Mouse (Mus musculus): ENCODE results near the gene Cacna1c.

DNA sequence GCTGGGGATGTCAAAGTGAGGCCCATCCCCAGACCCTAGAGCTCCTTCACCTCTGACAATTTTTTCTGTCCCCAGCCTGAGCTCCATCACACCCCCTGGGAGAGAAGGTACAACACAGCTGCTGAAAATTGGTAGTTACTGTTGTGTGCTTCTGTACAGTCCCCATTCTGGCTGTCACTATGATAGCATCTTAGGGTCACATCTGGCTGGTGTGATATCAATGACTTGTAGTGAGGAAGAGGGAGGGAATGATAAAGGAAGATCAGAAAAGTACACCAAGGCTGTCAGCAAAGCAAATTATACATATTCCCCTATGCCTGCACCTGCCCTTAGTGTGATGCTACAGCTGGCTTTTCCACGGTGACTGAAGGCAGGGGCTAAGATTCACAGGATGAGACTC, 446.9 kb downstream of the Cacna1c start:
- no peak for TF ChIP-seq CTCF (IDR thresholded peaks at IDR 0.05; ENCODE audit: borderline replicate concordance, insufficient read depth, low read depth, low read length)
- no peak for TF ChIP-seq POLR2A (IDR thresholded peaks at IDR 0.05; ENCODE audit: borderline replicate concordance, insufficient read depth, low read length)
